Mouse (Mus musculus): ENCODE results near the gene Mybpc2. TPM values are rescaled to one million over a fixed set of nuclear protein-coding genes. Genes with fewer than 3 reads are reported as not detected.

Gene Mybpc2
- 0.08 TPM for polyA plus RNA-seq (2021)

DNA sequence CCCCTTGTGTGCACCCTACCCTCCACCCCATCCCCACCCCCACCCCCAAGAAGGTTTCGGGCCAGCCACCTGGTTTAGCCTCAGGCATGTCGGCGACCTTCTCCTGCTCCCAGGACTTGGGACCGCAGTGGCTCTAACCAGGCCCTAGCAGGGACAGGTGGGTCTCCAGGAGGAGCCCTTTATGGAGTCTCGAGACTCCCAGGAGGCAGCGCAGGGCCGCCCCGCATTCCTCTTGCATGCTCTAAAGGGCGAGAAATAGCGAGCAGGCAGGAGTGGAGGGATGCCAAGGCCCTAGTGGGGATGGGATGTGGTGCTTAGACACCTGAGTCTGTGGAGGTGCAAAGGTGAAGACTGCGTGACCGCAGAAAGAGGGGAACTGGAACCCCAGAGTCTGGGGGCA lies at the start of gene Mybpc2:
Gene Mybpc2 (minus strand): TSS at position 155 of the 400 bp plus-strand sequence.
- ATAC-seq = no peak
- POLR2A ChIA-PET = no interaction called here

DNA sequence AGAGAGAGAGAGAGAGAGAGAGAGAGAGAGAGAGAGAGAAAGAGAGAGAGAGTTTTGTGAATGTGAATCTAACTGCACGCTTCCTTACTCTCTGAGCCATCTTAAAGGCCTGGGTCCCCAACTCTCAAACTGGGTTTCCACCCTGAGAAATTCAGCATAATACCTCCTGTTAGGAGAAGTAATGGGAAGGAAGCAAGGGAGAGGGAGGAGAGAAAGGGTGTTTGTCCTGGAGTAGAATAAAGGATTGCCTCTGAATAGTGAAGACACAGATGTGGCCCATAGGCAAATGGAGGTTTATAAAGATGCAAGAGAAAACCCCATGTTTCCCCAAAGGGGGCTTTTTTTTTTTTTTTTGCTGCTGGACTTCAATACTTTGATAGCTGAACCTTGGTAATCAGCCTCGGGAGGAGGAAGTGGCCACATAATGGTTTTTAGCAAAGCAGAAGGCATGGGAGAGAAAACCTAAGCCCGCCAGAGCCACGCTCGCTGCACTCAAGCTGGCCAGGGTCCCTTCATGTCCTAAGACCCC lies 48.6 kb upstream of the Mybpc2 start:
- peaks cover 9% of the 10 kb centered on the region for H3K27me3 ChIP-seq
- in situ Hi-C loops (cut with MboI; ENCODE audit: low pct_unique_long_range_greater_than_20kb) = no loop called here
- TF ChIP-seq CTCF (IDR thresholded peaks at IDR 0.05) = no peak
- CTCF ChIA-PET = interaction anchor here (1.5 kb wide), 1 partner anchor 9 kb away, joined by 3 read pairs; no protein-coding TSS in a partner anchor
- no peak for ATAC-seq
- no peak for DNase-seq (ENCODE audit: low read depth, low spot score)
- POLR2A ChIA-PET = no interaction called here

More for the DNA sequence above, at the start of gene Mybpc2:
- no peak for DNase-seq (ENCODE audit: low read depth, low spot score)
- CTCF ChIA-PET = no interaction called here
- in situ Hi-C loops (cut with MboI; ENCODE audit: low pct_unique_long_range_greater_than_20kb) = loop anchor here (5.0 kb wide), 1 partner anchor 118 kb away; no protein-coding TSS in a partner anchor
- TF ChIP-seq CTCF (IDR thresholded peaks at IDR 0.05) = no peak
- H3K27me3 ChIP-seq = no peaks in the 10 kb centered on the region

DNA sequence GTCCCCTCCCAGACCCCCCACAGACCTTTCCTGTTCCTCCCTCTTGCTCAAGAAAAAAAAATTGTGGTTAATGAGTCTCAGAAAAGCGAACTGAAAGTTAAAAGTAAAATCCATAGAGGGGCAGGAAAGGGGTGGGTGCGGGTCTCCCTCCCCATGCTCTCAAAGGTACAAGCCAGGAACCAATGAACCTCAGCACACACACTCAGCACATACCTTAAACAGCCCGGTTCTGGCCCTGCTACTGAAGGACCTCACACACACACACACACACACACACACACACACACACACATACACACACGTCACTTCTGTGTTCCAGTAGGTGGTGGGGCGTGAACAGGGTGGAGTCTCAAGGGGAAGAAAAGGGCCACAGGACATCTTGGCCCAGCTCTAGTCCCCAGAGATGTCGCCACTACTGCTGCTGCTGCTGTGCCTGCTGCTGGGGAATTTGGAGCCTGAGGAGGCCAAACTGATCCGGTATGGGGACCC lies 47.8 kb upstream of the Mybpc2 start, which contains the start of gene Napsa:
Gene Napsa (plus strand): TSS at position 168 of the 489 bp plus-strand sequence.
- in situ Hi-C loops (cut with MboI; ENCODE audit: low pct_unique_long_range_greater_than_20kb) = no loop called here
- peaks cover 9% of the 10 kb centered on the region for H3K27me3 ChIP-seq
- DNase-seq (ENCODE audit: low read depth, low spot score) = no peak
- ChIA-PET POLR2A (no interaction called here), CTCF (interaction anchor here (1.2 to 1.5 kb wide), 2 partner anchors 8 to 11 kb away, joined by 3 read pairs; no protein-coding TSS in a partner anchor)
- no peak for TF ChIP-seq CTCF (IDR thresholded peaks at IDR 0.05)
- no peak for ATAC-seq

DNA sequence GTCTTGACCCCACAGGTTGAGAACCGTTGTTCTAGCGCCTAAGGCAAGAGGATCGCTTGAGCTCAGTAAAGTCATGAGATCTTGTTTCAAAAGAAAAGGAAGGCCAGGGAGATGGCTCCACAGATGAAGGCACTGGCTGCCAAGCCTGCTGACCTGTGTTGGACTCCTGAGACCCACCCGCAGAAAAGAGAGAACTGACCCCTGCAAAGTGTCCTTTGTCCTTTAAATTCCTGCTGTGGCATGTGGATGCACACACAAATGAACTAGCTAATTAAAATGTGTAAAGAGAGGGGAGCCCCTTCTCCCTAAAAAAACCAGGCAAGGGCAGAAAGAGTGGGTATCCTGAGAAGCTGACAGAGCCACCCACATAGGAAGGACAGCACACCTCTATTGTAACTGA lies 47.4 kb upstream of the Mybpc2 start:
- in situ Hi-C loops (cut with MboI; ENCODE audit: low pct_unique_long_range_greater_than_20kb) = no loop called here

DNA sequence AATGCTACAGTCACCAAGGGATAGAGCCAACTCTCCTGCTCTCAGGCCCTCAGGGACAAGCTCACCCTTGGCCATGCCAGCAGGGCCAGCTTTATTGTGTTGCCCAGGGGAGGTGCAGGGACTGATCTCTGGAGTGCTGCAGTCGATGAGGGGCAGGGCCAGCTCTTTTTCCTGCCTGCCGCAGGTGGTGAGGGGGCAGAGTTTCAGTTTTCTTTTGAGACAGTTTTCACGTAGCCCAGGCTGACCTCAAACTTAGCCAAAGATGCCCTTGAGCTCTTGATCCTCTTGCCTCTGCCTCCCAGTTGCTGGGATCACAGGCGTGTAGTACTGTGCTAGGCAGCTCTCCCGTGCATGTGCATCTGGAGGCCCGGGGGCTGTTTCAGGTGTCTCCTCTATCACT lies 46.5 kb upstream of the Mybpc2 start:
- ATAC-seq = no peak
- in situ Hi-C loops (cut with MboI; ENCODE audit: low pct_unique_long_range_greater_than_20kb) = no loop called here
- POLR2A ChIA-PET = no interaction called here
- CTCF ChIA-PET = interaction anchor here (1.2 to 1.4 kb wide), 2 partner anchors 11 to 12 kb away, joined by 3 to 5 read pairs; no protein-coding TSS in a partner anchor
- no peak for TF ChIP-seq CTCF (IDR thresholded peaks at IDR 0.05)
- peaks cover 9% of the 10 kb centered on the region for H3K27me3 ChIP-seq
- DNase-seq (ENCODE audit: low read depth, low spot score) = no peak

More for the DNA sequence above, 47.4 kb upstream of the Mybpc2 start:
- ATAC-seq (no peak), DNase-seq (ENCODE audit: low read depth, low spot score) (no peak)
- TF ChIP-seq CTCF (IDR thresholded peaks at IDR 0.05) = no peak
- peaks cover 9% of the 10 kb centered on the region for H3K27me3 ChIP-seq
- ChIA-PET POLR2A (no interaction called here), CTCF (interaction anchor here (1.2 to 1.4 kb wide), 2 partner anchors 11 kb away, joined by 3 to 5 read pairs; no protein-coding TSS in a partner anchor)

DNA sequence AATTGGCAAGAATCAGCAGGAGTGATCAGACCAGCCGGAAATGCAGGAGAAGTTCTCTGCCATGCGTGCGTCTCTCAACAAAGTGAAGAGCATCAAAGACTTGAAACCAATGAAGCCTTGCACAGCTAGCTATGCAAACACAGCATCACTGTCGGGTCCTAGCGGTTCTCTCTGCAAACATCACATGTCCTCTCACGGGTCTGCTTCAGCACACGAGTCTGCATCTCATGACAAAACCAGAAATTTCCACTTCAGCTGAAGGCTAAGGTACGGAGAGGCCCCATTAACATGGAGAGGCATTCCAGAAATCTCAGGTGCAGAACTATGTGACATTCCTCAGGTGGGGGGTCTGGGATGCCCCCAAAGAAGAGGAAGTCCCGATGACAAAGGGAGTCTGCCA lies 44.3 kb upstream of the Mybpc2 start:
- H3K27me3 ChIP-seq = peaks cover 9% of the 10 kb centered on the region
- in situ Hi-C loops (cut with MboI; ENCODE audit: low pct_unique_long_range_greater_than_20kb) = no loop called here
- CTCF ChIA-PET = no interaction called here
- POLR2A ChIA-PET = no interaction called here
- DNase-seq (ENCODE audit: low read depth, low spot score) (no peak), ATAC-seq (no peak)
- TF ChIP-seq CTCF (IDR thresholded peaks at IDR 0.05) = no peak

DNA sequence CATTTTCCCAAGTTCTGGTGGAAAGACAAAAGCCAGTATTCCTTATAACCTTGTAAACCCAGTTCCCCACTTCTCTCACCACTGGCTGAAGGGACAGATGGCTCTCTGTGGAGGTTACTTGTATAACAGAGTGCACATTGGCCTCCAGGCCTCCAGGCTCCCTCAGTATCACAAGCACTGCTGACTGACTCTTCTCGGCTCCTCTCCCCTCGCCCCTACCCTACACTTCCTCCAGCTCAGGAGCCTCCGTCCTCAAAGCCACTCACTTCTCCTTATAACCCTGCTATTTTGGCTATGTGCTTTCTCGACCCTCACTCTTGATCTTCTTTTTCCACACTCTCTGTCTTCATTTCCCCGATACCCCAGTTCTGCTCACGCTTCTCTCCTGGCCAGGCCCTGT lies 41.0 kb upstream of the Mybpc2 start:
- ATAC-seq (no peak), DNase-seq (ENCODE audit: low read depth, low spot score) (no peak)
- POLR2A ChIA-PET = no interaction called here
- CTCF ChIA-PET = no interaction called here
- no peak for TF ChIP-seq CTCF (IDR thresholded peaks at IDR 0.05)
- peaks cover 4% of the 10 kb centered on the region for H3K27me3 ChIP-seq
- in situ Hi-C loops (cut with MboI; ENCODE audit: low pct_unique_long_range_greater_than_20kb) = no loop called here

DNA sequence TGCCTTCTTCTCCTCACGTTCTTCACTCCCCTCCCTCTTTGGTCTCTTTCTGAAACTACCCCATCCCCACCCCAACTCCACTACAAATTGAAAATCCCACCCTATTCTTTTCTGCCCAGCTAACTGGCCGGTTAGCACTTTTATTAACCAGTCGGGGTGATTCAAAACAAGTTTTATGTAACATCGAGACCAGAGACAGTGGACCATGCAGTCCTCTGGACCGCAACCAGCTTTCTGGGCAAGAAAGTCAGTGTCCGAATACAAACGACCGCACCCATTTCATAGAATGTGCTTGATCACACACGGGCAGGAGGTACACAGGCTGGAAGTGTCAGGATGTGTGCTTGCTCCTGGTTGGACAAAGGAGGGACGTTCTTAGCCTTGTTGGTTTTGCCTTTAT lies 40.0 kb upstream of the Mybpc2 start:
- peak; percentile 10 for ATAC-seq
- CTCF ChIA-PET = interaction anchor here (0.7 to 1.2 kb wide), 2 partner anchors 9 to 42 kb away, joined by 3 read pairs; no protein-coding TSS in a partner anchor
- no peak for DNase-seq (ENCODE audit: low read depth, low spot score)
- POLR2A ChIA-PET = no interaction called here
- in situ Hi-C loops (cut with MboI; ENCODE audit: low pct_unique_long_range_greater_than_20kb) = no loop called here
- no peaks in the 10 kb centered on the region for H3K27me3 ChIP-seq
- TF ChIP-seq CTCF (IDR thresholded peaks at IDR 0.05) = no peak

DNA sequence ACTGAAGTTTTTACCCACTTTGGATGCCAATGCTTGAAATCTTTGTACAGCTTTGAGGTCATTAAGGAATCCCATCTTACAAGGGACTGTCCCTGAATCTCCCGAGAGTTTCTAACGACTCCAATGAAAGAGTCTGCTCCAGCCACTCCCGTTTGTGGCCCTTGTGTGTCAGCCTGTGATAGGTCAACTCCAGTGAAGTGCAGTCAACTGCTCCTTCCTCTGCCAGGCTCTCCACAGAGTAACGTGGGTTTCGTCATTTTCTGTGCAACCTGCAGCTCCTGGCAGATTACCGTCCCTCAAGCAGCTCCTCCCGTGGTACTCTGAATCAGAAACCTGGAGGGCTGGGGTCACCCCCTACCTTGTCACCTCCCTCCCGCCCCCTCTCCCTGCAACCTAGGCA lies 38.8 kb upstream of the Mybpc2 start:
- in situ Hi-C loops (cut with MboI; ENCODE audit: low pct_unique_long_range_greater_than_20kb) = no loop called here
- TF ChIP-seq CTCF (IDR thresholded peaks at IDR 0.05) = no peak
- no peak for DNase-seq (ENCODE audit: low read depth, low spot score)
- CTCF ChIA-PET = interaction anchor here (0.9 to 1.2 kb wide), 2 partner anchors 34 to 41 kb away, joined by 3 read pairs; no protein-coding TSS in a partner anchor
- POLR2A ChIA-PET = interaction anchor here (0.7 kb wide), 1 partner anchor 294 kb away, joined by 3 read pairs; the partner anchor contains the start of gene Pnkp
- no peak for ATAC-seq
- H3K27me3 ChIP-seq = no peaks in the 10 kb centered on the region

DNA sequence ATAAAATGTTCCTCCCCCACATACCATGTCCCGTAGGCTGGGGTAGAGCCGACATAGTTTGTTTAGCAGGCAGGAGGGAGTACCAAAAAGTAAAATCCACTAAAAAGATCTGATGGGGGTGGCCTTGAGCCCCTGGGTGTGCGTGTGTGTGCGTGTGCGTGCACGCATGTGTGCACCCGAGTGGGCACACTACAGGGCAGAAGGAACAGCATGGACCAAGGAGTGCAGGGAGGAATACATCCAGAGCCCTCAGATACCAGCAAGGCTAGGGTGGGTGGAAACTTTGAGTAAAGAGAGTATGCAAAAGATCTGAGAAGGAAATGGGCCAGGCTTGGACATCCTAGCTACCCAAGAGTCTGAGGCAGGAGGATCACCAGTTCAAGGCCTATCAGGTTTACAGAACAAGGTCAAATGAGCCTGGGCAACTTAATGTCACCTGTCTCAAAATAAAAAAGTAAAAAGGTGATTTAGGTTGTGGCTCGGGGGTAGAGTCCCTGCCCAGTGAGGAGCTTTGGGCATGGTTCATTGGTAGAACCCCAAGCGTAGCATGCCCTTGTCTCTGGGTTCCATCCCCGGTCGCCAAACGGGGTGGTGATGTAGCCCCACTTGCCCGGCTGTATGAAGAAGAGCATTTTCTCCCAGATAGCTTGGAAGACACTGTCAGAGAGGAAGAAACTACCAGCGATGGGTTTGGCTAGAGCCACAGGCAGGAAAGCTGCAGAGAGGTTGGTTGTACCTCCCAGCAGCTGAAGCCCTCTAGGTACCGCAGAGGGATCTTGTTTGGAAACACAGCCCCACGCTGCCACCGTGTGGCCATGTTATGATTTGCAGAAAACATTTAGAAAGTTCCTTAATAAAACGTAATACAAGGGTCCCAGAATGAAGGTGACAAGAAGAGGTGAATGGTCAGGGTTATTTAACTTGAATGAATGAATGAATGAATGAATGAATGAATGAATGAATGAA lies 36.3 kb upstream of the Mybpc2 start:
- in situ Hi-C loops (cut with MboI; ENCODE audit: low pct_unique_long_range_greater_than_20kb) = no loop called here
- CTCF ChIA-PET = interaction anchor here (0.7 to 2.1 kb wide), 7 partner anchors 11 to 90 kb away, joined by 3 to 12 read pairs (median 4); no protein-coding TSS in a partner anchor

More for the DNA sequence above, 36.3 kb upstream of the Mybpc2 start:
- no peaks in the 10 kb centered on the region for H3K27me3 ChIP-seq
- POLR2A ChIA-PET = no interaction called here
- ATAC-seq (peak; percentile 32), DNase-seq (ENCODE audit: low read depth, low spot score) (no peak)
- no peak for TF ChIP-seq CTCF (IDR thresholded peaks at IDR 0.05)

Measured in Patski (cell line).